Comparison of ENCODE assay signal across 10 mouse cellular contexts in the genomic region with DNA sequence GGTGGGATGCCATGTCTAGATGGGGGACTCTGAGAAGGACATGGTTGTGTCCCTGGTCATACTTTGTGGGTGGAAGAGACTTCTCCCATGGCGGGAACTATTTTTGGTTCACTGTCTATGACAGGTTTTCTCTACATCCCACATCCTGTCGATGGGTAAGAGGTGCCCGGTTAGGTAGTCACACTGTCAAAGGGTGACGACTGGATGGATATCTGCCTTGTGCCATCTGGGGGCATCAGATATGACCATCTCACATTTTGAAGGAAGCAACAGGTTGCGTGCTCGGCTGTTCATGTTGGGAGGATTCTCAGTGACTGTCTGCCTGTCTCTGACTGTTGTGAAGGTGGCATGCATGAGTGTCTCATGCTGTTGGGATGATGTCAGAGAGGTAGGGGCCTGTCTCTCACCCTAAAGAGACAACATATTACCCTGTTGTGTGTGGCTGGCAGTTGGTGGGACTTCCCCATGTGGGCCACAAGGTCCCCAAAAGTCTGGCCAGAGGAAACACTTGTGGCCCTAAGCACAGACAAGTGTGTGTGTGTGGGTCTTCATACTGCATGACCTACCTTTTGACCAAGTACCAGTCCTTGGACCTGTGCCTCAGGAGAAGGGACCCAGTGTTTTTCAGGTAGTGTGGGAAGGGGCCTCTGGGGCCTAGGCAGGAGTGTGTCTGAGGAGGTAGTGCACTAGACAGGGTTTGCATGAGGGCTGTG. TPM values are rescaled to one million over a fixed set of nuclear protein-coding genes. Genes with fewer than 3 reads are reported as not detected.
A peak's percentile ranks its signal among the peaks of the same experiment; 100 is the strongest.
DNase-seq lines count a peak whose midpoint lies in the region; ATAC-seq and TF ChIP-seq lines count a peak whose summit lies in the region.
"Had no signal": no experiment of that assay in that cellular context is flagged by ENCODE, and none has a peak within 500 bp of the region (broad histone marks: within the 10 kb centered on the region; RNA-seq: fewer than 3 reads in every experiment).

No protein-coding gene starts in this region.

- DNase-seq in forebrain, embryonic 14.5 days (ENCODE audit: low spot score), result no peak
- no peak for DNase-seq in forebrain, postnatal 0 days
- no peak for DNase-seq in spleen, adult 2 months (ENCODE audit: low read depth in 1 of 2, low spot score in 2 of 2)
- no peak for DNase-seq in spleen, postnatal 14 days (ENCODE audit: low spot score in 2 of 2)
- no peak for DNase-seq in urinary bladder, postnatal 10 days (ENCODE audit: low spot score)
- no peak for DNase-seq in kidney, postnatal 14 days
- DNase-seq: lung, postnatal 36 days; spleen, adult 18-20 months had no signal

- H3K4me2 ChIP-seq in forebrain, embryonic 14.5 days (ENCODE audit: low read length), result no peak overlapping the region
- H3K4me2 ChIP-seq in forebrain, postnatal 0 days (ENCODE audit: low read depth), result no peak overlapping the region
- H3K4me2 ChIP-seq in limb, embryonic 12.5 days, result peak overlapping the region; percentile 47
- no peak overlapping the region for H3K4me2 ChIP-seq in stomach, embryonic 16.5 days (ENCODE audit: low read depth, low read length)

- H3K9ac ChIP-seq in forebrain, embryonic 14.5 days (ENCODE audit: low read length), result no peak overlapping the region
- no peak overlapping the region for H3K9ac ChIP-seq in forebrain, postnatal 0 days
- H3K9ac ChIP-seq in limb, embryonic 12.5 days (replicated peaks), result peak overlapping the region; percentile 49; the same call in 1 of the 2 replicates
- H3K9ac ChIP-seq in stomach, embryonic 16.5 days (ENCODE audit: low read length), result peak overlapping the region; percentile 2

- H3K27ac ChIP-seq in forebrain, embryonic 14.5 days (ENCODE audit: low read depth, low read length), result 0 out of 2 replicates have a peak overlapping the region, but pooled peaks have one; percentile 3
- H3K27ac ChIP-seq in forebrain, postnatal 0 days (ENCODE audit: low read depth, low read length), result no peak overlapping the region
- peak overlapping the region; percentile 6; the same call in 1 of the 2 replicates for H3K27ac ChIP-seq in spleen, adult 2 months (ENCODE audit: insufficient read depth, low read length)
- peak overlapping the region; percentile 91 for H3K27ac ChIP-seq in limb, embryonic 12.5 days
- peak overlapping the region; percentile 24; the same call in 1 of the 2 replicates for H3K27ac ChIP-seq in stomach, embryonic 16.5 days (ENCODE audit: low read length)

- no peak for ATAC-seq in forebrain, embryonic 14.5 days
- ATAC-seq in forebrain, postnatal 0 days, result no peak
- no peak for ATAC-seq in limb, embryonic 12.5 days (ENCODE audit: insufficient number of reproducible peaks, insufficient read depth, low FRiP score, low TSS enrichment, low read depth)
- ATAC-seq in stomach, embryonic 16.5 days (ENCODE audit: insufficient read depth, low FRiP score), result no peak

- H3K36me3 ChIP-seq in forebrain, embryonic 14.5 days (ENCODE audit: control insufficient read depth, insufficient read depth, low read length), result 0 out of 2 replicates have a peak, but pooled peaks cover 12% of the 10 kb centered on the region
- peaks cover 9% of the 10 kb centered on the region; the same call in 1 of the 2 replicates for H3K36me3 ChIP-seq in forebrain, postnatal 0 days (ENCODE audit: insufficient read depth)
- H3K36me3 ChIP-seq in spleen, adult 2 months (ENCODE audit: control insufficient read depth, insufficient read depth, low read length), result no peaks in the 10 kb centered on the region
- peaks cover 25% of the 10 kb centered on the region for H3K36me3 ChIP-seq in limb, embryonic 12.5 days
- H3K36me3 ChIP-seq in stomach, embryonic 16.5 days (ENCODE audit: control insufficient read depth, insufficient read depth, low read length), result no peaks in the 10 kb centered on the region

- WGBS in forebrain, embryonic 14.5 days, result 94% methylated on average over 6 of the region's 6 CpGs
- WGBS in forebrain, postnatal 0 days, result 93% methylated on average over 6 of the region's 6 CpGs
- 18% methylated on average over 6 of the region's 6 CpGs for WGBS in spleen, adult 2 months
- 90% methylated on average over 6 of the region's 6 CpGs for WGBS in limb, embryonic 12.5 days
- 86% methylated on average over 6 of the region's 6 CpGs for WGBS in stomach, embryonic 16.5 days

- no peak for TF ChIP-seq POLR2A in spleen, adult 2 months (IDR thresholded peaks at IDR 0.05; ENCODE audit: low read depth, low read length)

- peaks cover 57% of the 10 kb centered on the region for H3K4me1 ChIP-seq in forebrain, embryonic 14.5 days (ENCODE audit: control insufficient read depth, insufficient read depth, low read length)
- H3K4me1 ChIP-seq in forebrain, postnatal 0 days (ENCODE audit: insufficient read depth), result peaks cover 39% of the 10 kb centered on the region
- peaks cover 22% of the 10 kb centered on the region for H3K4me1 ChIP-seq in spleen, adult 2 months (ENCODE audit: control insufficient read depth, insufficient read depth, insufficient read length)
- H3K4me1 ChIP-seq in limb, embryonic 12.5 days (replicated peaks), result peaks cover 100% of the 10 kb centered on the region
- peaks cover 94% of the 10 kb centered on the region for H3K4me1 ChIP-seq in stomach, embryonic 16.5 days (ENCODE audit: control insufficient read depth, insufficient read depth, low read length)

- H3K9me3 ChIP-seq in forebrain, embryonic 14.5 days (replicated peaks; ENCODE audit: control insufficient read depth, low read length), result no peaks in the 10 kb centered on the region
- H3K9me3 ChIP-seq in forebrain, postnatal 0 days (ENCODE audit: low read length), result no peaks in the 10 kb centered on the region
- no peaks in the 10 kb centered on the region for H3K9me3 ChIP-seq in limb, embryonic 12.5 days
- no peaks in the 10 kb centered on the region for H3K9me3 ChIP-seq in stomach, embryonic 16.5 days (replicated peaks; ENCODE audit: control insufficient read depth, low read length)

- no peak overlapping the region for H3K4me3 ChIP-seq in forebrain, embryonic 14.5 days (ENCODE audit: low read depth, low read length)
- H3K4me3 ChIP-seq in forebrain, postnatal 0 days (ENCODE audit: low read depth, low read length), result no peak overlapping the region
- no peak overlapping the region for H3K4me3 ChIP-seq in spleen, adult 2 months (ENCODE audit: extremely low read depth, insufficient read depth, insufficient read length)
- H3K4me3 ChIP-seq in limb, embryonic 12.5 days (replicated peaks), result 0 out of 2 replicates have a peak overlapping the region, but pooled peaks have one; percentile 8
- H3K4me3 ChIP-seq in stomach, embryonic 16.5 days (replicated peaks; ENCODE audit: low read length), result no peak overlapping the region

- H3K27me3 ChIP-seq in forebrain, embryonic 14.5 days (replicated peaks; ENCODE audit: control insufficient read depth, insufficient read depth, low read length), result no peaks in the 10 kb centered on the region
- H3K27me3 ChIP-seq in forebrain, postnatal 0 days (ENCODE audit: insufficient read depth, low read length), result no peaks in the 10 kb centered on the region
- no peaks in the 10 kb centered on the region for H3K27me3 ChIP-seq in spleen, adult 2 months (ENCODE audit: control insufficient read depth, insufficient read depth, low read length)
- H3K27me3 ChIP-seq in limb, embryonic 12.5 days, result no peaks in the 10 kb centered on the region
- no peaks in the 10 kb centered on the region for H3K27me3 ChIP-seq in stomach, embryonic 16.5 days (ENCODE audit: control insufficient read depth, insufficient read depth, low read length)

- no peak for TF ChIP-seq CTCF in forebrain, postnatal 0 days (IDR thresholded peaks at IDR 0.05; ENCODE audit: low read depth)
- TF ChIP-seq CTCF in spleen, adult 2 months (IDR thresholded peaks at IDR 0.05; ENCODE audit: extremely low read depth, insufficient read depth, insufficient read length, insufficient replicate concordance), result no peak

RNA-seq across cellular contexts. Expression of a gene that starts 39.9 kb away (rescaled TPM):
- 8.6 and 12.2 TPM in 2 replicates for polyA plus RNA-seq in forebrain, embryonic 14.5 days (2014; fragmentation: Nextera tagmentation; extraction: Ambion mirVana)
- total RNA-seq in forebrain, postnatal 0 days (2014; rRNA removed), result 56.7 and 82.4 TPM in 2 replicates
- polyA plus RNA-seq in forebrain, postnatal 0 days (2015; fragmentation: Nextera tagmentation; extraction: Ambion mirVana), result 7.6 and 8.4 TPM in 2 replicates
- polyA plus RNA-seq in spleen, adult 2 months (2012; rRNA removed), result 24.3 and 25.1 TPM in 2 replicates
- 13.2 and 14.5 TPM in 2 replicates for polyA plus RNA-seq in limb, embryonic 12.5 days (2016; fragmentation: Nextera tagmentation; extraction: Ambion mirVana)
- 4.9 and 7.1 TPM in 2 replicates for polyA plus RNA-seq in stomach, embryonic 16.5 days (2015; fragmentation: Nextera tagmentation; extraction: Ambion mirVana)

Comparison
In these comparisons a context has a peak if more than half of its experiments do, and no peak if none do; other contexts are left out.
1. H3K9ac ChIP-seq: peak in limb, embryonic 12.5 days (single experiment) and stomach, embryonic 16.5 days (single experiment); none in forebrain, embryonic 14.5 days (single experiment) and forebrain, postnatal 0 days (single experiment).